Mouse (Mus musculus) adrenal gland, adult 2 months (tissue): ENCODE results near the gene Rhcg. TPM values are rescaled to one million over a fixed set of nuclear protein-coding genes. Genes with fewer than 3 reads are reported as not detected.

Experiments
- DNase-seq: peaks from one replicate; pipeline ENCODE4 v3.0.0; 2021
- long read RNA-seq: library from polyadenylated mRNA; stranded (forward); transcript quantifications from one replicate; pipeline ENCODE4 v2.0.0, GENCODE M21; 2021
- polyA plus RNA-seq: library from polyadenylated mRNA; depleted of rRNA; stranded (reverse); fragments of >200 nt; gene quantifications from 2 replicates; pipeline ENCODE4 v1.2.3, GENCODE M21; 2012; rRNA removed
- total RNA-seq, 2 experiments: library from RNA; stranded (reverse); gene quantifications; 2 replicates each; pipeline ENCODE4 v1.2.3; 2021

Rhcg gene
- total RNA-seq: 10 to 100 TPM; 25.7 to 44.4 TPM
- polyA plus RNA-seq: 0.67 and 10.0 TPM in 2 replicates
- long read RNA-seq, transcript Rhcg-201 (11 exons, 2,090 nt): major isoform, 50 of 64 reads
- long read RNA-seq, partial matches to known transcripts: 3 of 64 reads
- long read RNA-seq, other reads (novel, unspliced or antisense): 11 of 64 reads

GRCm38 (mm10) chr7:79617418-79617817 is at the start of gene Rhcg:
TSS of gene Rhcg (minus strand) at chr7:79617657.
- peak; percentile 42 for DNase-seq

GRCm38 (mm10) chr7:79666690-79667089 is 49.2 kb upstream of the Rhcg start:
- no peak for DNase-seq

GRCm38 (mm10) chr7:79661253-79661890 is 43.9 kb upstream of the Rhcg start:
- DNase-seq: no peak

- peak; percentile 13 for DNase-seq
Observed at GRCm38 (mm10) chr7:79660291-79661150, 43.1 kb upstream of the Rhcg start.

GRCm38 (mm10) chr7:79659578-79660290 is 42.3 kb upstream of the Rhcg start, which contains the start of gene Ticrr:
TSS of gene Ticrr (plus strand) at chr7:79660196.
- DNase-seq: peak; percentile 97

GRCm38 (mm10) chr7:79654586-79654985 is 37.1 kb upstream of the Rhcg start:
- DNase-seq: no peak

- no peak for DNase-seq
Observed at GRCm38 (mm10) chr7:79654185-79654584, 36.7 kb upstream of the Rhcg start.

- peak; percentile 40 for DNase-seq
Observed at GRCm38 (mm10) chr7:79649005-79649404, 31.5 kb upstream of the Rhcg start.

GRCm38 (mm10) chr7:79647233-79647632 is 29.8 kb upstream of the Rhcg start:
- no peak for DNase-seq

GRCm38 (mm10) chr7:79631773-79632348 is 14.4 kb upstream of the Rhcg start:
- DNase-seq: no peak

GRCm38 (mm10) chr7:79628271-79628913 is 10.9 kb upstream of the Rhcg start:
- no peak for DNase-seq

- DNase-seq: no peak
Observed at GRCm38 (mm10) chr7:79626170-79626569, 8.7 kb upstream of the Rhcg start.

GRCm38 (mm10) chr7:79623086-79623485 is 5.6 kb upstream of the Rhcg start:
- no peak for DNase-seq

GRCm38 (mm10) chr7:79619493-79619892 is 2.0 kb upstream of the Rhcg start:
- no peak for DNase-seq

- DNase-seq: peak; percentile 79
Observed at GRCm38 (mm10) chr7:79615941-79616340, 1.5 kb downstream of the Rhcg start.

- no peak for DNase-seq
Observed at GRCm38 (mm10) chr7:79615008-79615407, 2.4 kb downstream of the Rhcg start.

- DNase-seq: no peak
Observed at GRCm38 (mm10) chr7:79613314-79613713, 4.1 kb downstream of the Rhcg start.

- DNase-seq: peak; percentile 63
Observed at GRCm38 (mm10) chr7:79612783-79613182, 4.7 kb downstream of the Rhcg start.

GRCm38 (mm10) chr7:79611901-79612300 is 5.6 kb downstream of the Rhcg start:
- no peak for DNase-seq

- no peak for DNase-seq
Observed at GRCm38 (mm10) chr7:79607263-79607921, 10.1 kb downstream of the Rhcg start.

GRCm38 (mm10) chr7:79606766-79607165 is 10.7 kb downstream of the Rhcg start:
- no peak for DNase-seq
